Mouse (Mus musculus) kidney, embryonic 14.5 days (tissue): ENCODE data around the gene Lmo1. TPM values are rescaled to one million over a fixed set of nuclear protein-coding genes. Genes with fewer than 3 reads are reported as not detected.

Source experiments
- ATAC-seq: fragments of 200-750 bp; cut with Nextera tagmentation; 2 replicates; pipeline ENCODE4 v1.8.0; 2017; ENCODE audit warnings: moderate number of reproducible peaks, mild to moderate bottlenecking, moderate TSS enrichment, moderate library complexity; ENCODE audit not compliant: low FRiP score, low TSS enrichment
- H3K27ac ChIP-seq: fragments of 300-500 bp; sonication (generic); 2 replicates; pipeline ENCODE4 v1.5.1; 2014; ENCODE audit warnings: low read depth, mild to moderate bottlenecking, low read length, moderate library complexity, mixed read lengths
- H3K27me3 ChIP-seq: fragments of 300-500 bp; sonication (generic); 2 replicates; pipeline ENCODE4 v1.6.1; 2014; ENCODE audit warnings: mild to moderate bottlenecking, low read length; ENCODE audit not compliant: control insufficient read depth, insufficient read depth
- H3K36me3 ChIP-seq: fragments of 300-500 bp; sonication (generic); 2 replicates; pipeline ENCODE4 v1.6.1; 2014; ENCODE audit warnings: low read length, mixed read lengths; ENCODE audit not compliant: control insufficient read depth, insufficient read depth
- H3K4me1 ChIP-seq: fragments of 300-500 bp; sonication (generic); 2 replicates; pipeline ENCODE4 v1.6.1; 2014; ENCODE audit warnings: low read length, mixed read lengths; ENCODE audit not compliant: control insufficient read depth, insufficient read depth
- H3K4me2 ChIP-seq: fragments of 300-500 bp; sonication (generic); replicated peaks from 2 replicates; pipeline ENCODE4 v1.6.1; 2014; ENCODE audit warnings: low read depth, mild to moderate bottlenecking, low read length
- H3K4me3 ChIP-seq: fragments of 300-500 bp; sonication (generic); 2 replicates; pipeline ENCODE4 v1.5.1; 2014; ENCODE audit warnings: mild to moderate bottlenecking, low read length
- H3K9ac ChIP-seq: fragments of 300-500 bp; sonication (generic); 2 replicates; pipeline ENCODE4 v1.6.1; 2014; ENCODE audit warnings: low read depth, mild to moderate bottlenecking, low read length, moderate library complexity
- H3K9me3 ChIP-seq: fragments of 300-500 bp; sonication (generic); 2 replicates; pipeline ENCODE4 v1.6.1; 2016; ENCODE audit warnings: low read length; ENCODE audit not compliant: control insufficient read depth
- WGBS: fragments of 180-500 bp; shearing (Covaris S2); extraction: QIAGEN DNeasy Blood & Tissue Kit; methylation state at CpG from one replicate; pipeline ENCODE4 v1.1.7; 2014; 5-methylcytosine and 5-hydroxymethylcytosine counted together
- polyA plus RNA-seq: library from polyadenylated mRNA; unstranded; fragments of >200 nt; fragmentation: Nextera tagmentation; extraction: Ambion mirVana; gene quantifications from 2 replicates; pipeline ENCODE4 v1.2.1, GENCODE M21; 2014

Lmo1 gene
- polyA plus RNA-seq, 1 experiment from 2014 or later: 7.2 TPM

- ATAC-seq: 0 out of 2 replicates have a peak, but pooled peaks have one; percentile 8
- 66% methylated on average over 17 of the region's 17 CpGs for WGBS
- Histone ChIP-seq H3K4me3 (no peak overlapping the region), H3K36me3 (no peaks in the 10 kb centered on the region), H3K4me1 (no peaks in the 10 kb centered on the region), H3K9ac (no peak overlapping the region), H3K27ac (no peak overlapping the region), H3K27me3 (peaks cover 19% of the 10 kb centered on the region; the same call in 1 of the 2 replicates), H3K4me2 (no peak overlapping the region), H3K9me3 (no peaks in the 10 kb centered on the region)
Observed at GRCm38 (mm10) chr7:109165931-109166585, 8.9 kb downstream of the Lmo1 start.

- 46% methylated on average over 11 of the region's 11 CpGs for WGBS
- Histone ChIP-seq H3K36me3 (no peaks in the 10 kb centered on the region), H3K27ac (no peak overlapping the region), H3K4me2 (no peak overlapping the region), H3K27me3 (no peaks in the 10 kb centered on the region), H3K4me1 (0 out of 2 replicates have a peak, but pooled peaks cover 8% of the 10 kb centered on the region), H3K9ac (no peak overlapping the region), H3K9me3 (no peaks in the 10 kb centered on the region), H3K4me3 (no peak overlapping the region)
- 0 out of 2 replicates have a peak, but pooled peaks have one; percentile 32 for ATAC-seq
Observed at GRCm38 (mm10) chr7:109154331-109154730, 20.7 kb downstream of the Lmo1 start.

GRCm38 (mm10) chr7:109153538-109153937 is 21.5 kb downstream of the Lmo1 start:
- WGBS: 70% methylated on average over 5 of the region's 5 CpGs
- no peak overlapping the region for H3K4me3 ChIP-seq
- no peak overlapping the region for H3K9ac ChIP-seq
- H3K36me3 ChIP-seq: no peaks in the 10 kb centered on the region
- no peak overlapping the region for H3K27ac ChIP-seq
- H3K4me1 ChIP-seq: 0 out of 2 replicates have a peak, but pooled peaks cover 8% of the 10 kb centered on the region
- no peaks in the 10 kb centered on the region for H3K27me3 ChIP-seq
- no peak overlapping the region for H3K4me2 ChIP-seq
- ATAC-seq: no peak
- no peaks in the 10 kb centered on the region for H3K9me3 ChIP-seq

GRCm38 (mm10) chr7:109151088-109151487 is 23.9 kb downstream of the Lmo1 start:
- Histone ChIP-seq H3K9me3 (no peaks in the 10 kb centered on the region), H3K4me1 (0 out of 2 replicates have a peak, but pooled peaks cover 4% of the 10 kb centered on the region), H3K27ac (no peak overlapping the region), H3K4me2 (no peak overlapping the region), H3K4me3 (no peak overlapping the region), H3K36me3 (no peaks in the 10 kb centered on the region), H3K9ac (no peak overlapping the region), H3K27me3 (no peaks in the 10 kb centered on the region)
- ATAC-seq: no peak
- WGBS: 86% methylated on average over 4 of the region's 4 CpGs

- no peaks in the 10 kb centered on the region for H3K4me1 ChIP-seq
- H3K27ac ChIP-seq: no peak overlapping the region
- peak; percentile 5; the same call in 1 of the 2 replicates for ATAC-seq
- no peaks in the 10 kb centered on the region for H3K36me3 ChIP-seq
- no peaks in the 10 kb centered on the region for H3K9me3 ChIP-seq
- H3K4me2 ChIP-seq: no peak overlapping the region
- 52% methylated on average over 8 of the region's 8 CpGs for WGBS
- no peak overlapping the region for H3K9ac ChIP-seq
- H3K4me3 ChIP-seq: no peak overlapping the region
- no peaks in the 10 kb centered on the region for H3K27me3 ChIP-seq
Observed at GRCm38 (mm10) chr7:109145211-109145610, 29.8 kb downstream of the Lmo1 start.

- H3K9me3 ChIP-seq: no peaks in the 10 kb centered on the region
- H3K4me3 ChIP-seq: no peak overlapping the region
- H3K4me2 ChIP-seq: no peak overlapping the region
- 57% methylated on average over 11 of the region's 11 CpGs for WGBS
- no peaks in the 10 kb centered on the region for H3K4me1 ChIP-seq
- H3K27ac ChIP-seq: no peak overlapping the region
- H3K36me3 ChIP-seq: no peaks in the 10 kb centered on the region
- H3K27me3 ChIP-seq: no peaks in the 10 kb centered on the region
- no peak overlapping the region for H3K9ac ChIP-seq
- ATAC-seq: no peak
Observed at GRCm38 (mm10) chr7:109144705-109145104, 30.3 kb downstream of the Lmo1 start.

GRCm38 (mm10) chr7:109142564-109142963 is 32.4 kb downstream of the Lmo1 start:
- Histone ChIP-seq H3K9ac (no peak overlapping the region), H3K27ac (no peak overlapping the region), H3K9me3 (no peaks in the 10 kb centered on the region), H3K27me3 (no peaks in the 10 kb centered on the region), H3K4me2 (no peak overlapping the region), H3K4me1 (no peaks in the 10 kb centered on the region), H3K36me3 (no peaks in the 10 kb centered on the region), H3K4me3 (no peak overlapping the region)
- no peak for ATAC-seq
- 74% methylated on average over 2 of the region's 2 CpGs for WGBS

- Histone ChIP-seq H3K4me1 (no peaks in the 10 kb centered on the region), H3K27me3 (no peaks in the 10 kb centered on the region), H3K4me3 (no peak overlapping the region), H3K36me3 (no peaks in the 10 kb centered on the region), H3K9me3 (no peaks in the 10 kb centered on the region), H3K9ac (no peak overlapping the region), H3K4me2 (no peak overlapping the region), H3K27ac (no peak overlapping the region)
- 81% methylated on average over 3 of the region's 3 CpGs for WGBS
- no peak for ATAC-seq
Observed at GRCm38 (mm10) chr7:109141753-109142152, 33.3 kb downstream of the Lmo1 start.

GRCm38 (mm10) chr7:109141054-109141453 is 34.0 kb downstream of the Lmo1 start:
- Histone ChIP-seq H3K27ac (no peak overlapping the region), H3K4me2 (no peak overlapping the region), H3K36me3 (no peaks in the 10 kb centered on the region), H3K4me3 (no peak overlapping the region), H3K4me1 (no peaks in the 10 kb centered on the region), H3K27me3 (no peaks in the 10 kb centered on the region), H3K9me3 (no peaks in the 10 kb centered on the region), H3K9ac (no peak overlapping the region)
- ATAC-seq: no peak
- 78% methylated on average over 2 of the region's 2 CpGs for WGBS
